Mouse (Mus musculus): ENCODE data around the gene Diablo.

DNA sequence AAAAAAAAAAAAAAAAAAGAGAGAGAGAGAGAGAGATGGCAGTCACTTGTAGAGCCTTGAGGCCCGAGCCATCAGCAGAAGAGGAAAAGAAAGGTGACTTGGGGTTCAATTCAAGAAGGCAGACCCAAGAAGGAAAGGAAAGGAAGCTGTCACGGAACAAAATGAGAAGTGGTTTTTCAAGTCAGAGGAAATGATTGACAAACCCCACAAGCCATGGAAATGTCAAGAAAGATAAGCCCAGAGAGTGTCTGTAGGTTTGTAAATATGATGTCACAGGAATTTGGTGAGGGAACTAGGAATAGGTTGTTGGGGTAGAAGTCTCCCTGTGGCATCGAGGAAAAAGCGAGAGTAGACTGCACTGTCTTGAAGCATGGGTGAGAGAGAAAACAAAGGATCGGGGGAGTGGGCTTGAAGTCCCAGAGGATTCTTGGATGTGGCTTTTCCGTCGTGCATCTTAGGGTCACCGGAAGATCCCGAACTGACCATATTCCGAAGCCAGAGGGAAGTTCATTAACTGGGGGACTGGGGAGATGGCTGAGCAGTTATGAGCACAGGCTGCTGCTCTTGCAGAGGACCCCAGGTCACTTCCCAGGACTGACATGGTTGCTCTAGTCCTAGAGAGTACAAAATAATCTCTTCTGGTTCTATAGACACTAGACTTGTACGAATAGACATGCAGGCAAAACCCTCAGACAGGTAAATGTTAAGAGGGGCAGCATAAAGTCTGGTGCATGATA is 36.1 kb downstream of the Diablo start:
- no peak for TF ChIP-seq CTCF (IDR thresholded peaks at IDR 0.05; ENCODE audit: low read depth, low read length)
- TF ChIP-seq POLR2A (IDR thresholded peaks at IDR 0.05; ENCODE audit: extremely low read depth, insufficient read depth, low read length): no peak

Measured in liver, adult 2 months (tissue).